Mouse (Mus musculus): Measurements from ENCODE around the gene Eya4. TPM values are rescaled to one million over a fixed set of nuclear protein-coding genes. Genes with fewer than 3 reads are reported as not detected.

Gene Eya4
- total RNA-seq, 2 experiments from 2014 or later = 5.7 to 7.6 TPM

GRCm38 (mm10) chr10:23159844-23160243 is 190.7 kb downstream of the Eya4 start:
- peak in 1 of 2 experiments; percentile 39 for DNase-seq (ENCODE audit: low spot score in 2 of 2)

- no peak for DNase-seq (ENCODE audit: low spot score in 2 of 2)
These were observed 191.4 kb downstream of the Eya4 start for GRCm38 (mm10) chr10:23159138-23159537.

- DNase-seq (ENCODE audit: low spot score in 2 of 2) = no peak
These were observed 193.5 kb downstream of the Eya4 start for GRCm38 (mm10) chr10:23156866-23157625.

GRCm38 (mm10) chr10:23150401-23150800 is 200.2 kb downstream of the Eya4 start:
- no peak for DNase-seq (ENCODE audit: low spot score in 2 of 2)

GRCm38 (mm10) chr10:23144616-23145015 is 206.0 kb downstream of the Eya4 start:
- DNase-seq (ENCODE audit: low spot score in 2 of 2) = no peak

GRCm38 (mm10) chr10:23127947-23128346 is 222.6 kb downstream of the Eya4 start:
- DNase-seq (ENCODE audit: low spot score in 2 of 2) = no peak

- peak in 1 of 2 experiments; percentile 11 for DNase-seq (ENCODE audit: low spot score in 2 of 2)
These were observed 223.4 kb downstream of the Eya4 start for GRCm38 (mm10) chr10:23127151-23127550.

GRCm38 (mm10) chr10:23126529-23126928 is 224.1 kb downstream of the Eya4 start:
- no peak for DNase-seq (ENCODE audit: low spot score in 2 of 2)

- DNase-seq (ENCODE audit: low spot score in 2 of 2) = no peak
These were observed 230.1 kb downstream of the Eya4 start for GRCm38 (mm10) chr10:23120437-23120836.

- peak; percentile 77 to 85 for DNase-seq (ENCODE audit: low spot score in 2 of 2)
These were observed 233.7 kb downstream of the Eya4 start for GRCm38 (mm10) chr10:23116786-23117410.

GRCm38 (mm10) chr10:23116063-23116462 is 234.5 kb downstream of the Eya4 start:
- no peak for DNase-seq (ENCODE audit: low spot score in 2 of 2)

GRCm38 (mm10) chr10:23115321-23115720 is 235.3 kb downstream of the Eya4 start:
- no peak for DNase-seq (ENCODE audit: low spot score in 2 of 2)

- DNase-seq (ENCODE audit: low spot score in 2 of 2) = no peak
These were observed 242.5 kb downstream of the Eya4 start for GRCm38 (mm10) chr10:23108122-23108521.

GRCm38 (mm10) chr10:23092517-23092916 is 258.1 kb downstream of the Eya4 start:
- no peak for DNase-seq (ENCODE audit: low spot score in 2 of 2)

GRCm38 (mm10) chr10:23091552-23091951 is 259.0 kb downstream of the Eya4 start:
- no peak for DNase-seq (ENCODE audit: low spot score in 2 of 2)

GRCm38 (mm10) chr10:23090323-23090722 is 260.3 kb downstream of the Eya4 start:
- DNase-seq (ENCODE audit: low spot score in 2 of 2) = no peak

- DNase-seq (ENCODE audit: low spot score in 2 of 2) = no peak
These were observed 261.3 kb downstream of the Eya4 start for GRCm38 (mm10) chr10:23089271-23089670.

GRCm38 (mm10) chr10:23088764-23089163 is 261.8 kb downstream of the Eya4 start:
- no peak for DNase-seq (ENCODE audit: low spot score in 2 of 2)

GRCm38 (mm10) chr10:23086352-23087215 is 264.0 kb downstream of the Eya4 start:
- peak; percentile 60 to 76 for DNase-seq (ENCODE audit: low spot score in 2 of 2)

GRCm38 (mm10) chr10:23081548-23081828 is 269.1 kb downstream of the Eya4 start:
- DNase-seq (ENCODE audit: low spot score in 2 of 2) = no peak

GRCm38 (mm10) chr10:23080749-23081547 is 269.6 kb downstream of the Eya4 start:
- peak; percentile 78 to 86 for DNase-seq (ENCODE audit: low spot score in 2 of 2)
